Mouse (Mus musculus) brain, embryonic 14.5 days (tissue): ENCODE data around the gene Ttc41. TPM values are rescaled to one million over a fixed set of nuclear protein-coding genes. Genes with fewer than 3 reads are reported as not detected.
A peak's percentile ranks its signal among the peaks of the same experiment; 100 is the strongest.

Source experiments
- DNase-seq: peaks from one replicate; pipeline ENCODE4 v3.0.0-alpha.2; 2011; ENCODE audit warnings: low read depth
- CTCF ChIP-seq: fragments of 200-500 bp; IDR thresholded peaks from 2 replicates; pipeline ENCODE4 v1.5.1; 2012; ENCODE audit warnings: inconsistent platforms, mild to moderate bottlenecking, moderate library complexity, borderline replicate concordance; ENCODE audit not compliant: insufficient read depth, insufficient read length; ENCODE audit errors: extremely low read depth
- POLR2A ChIP-seq: fragments of 200-500 bp; IDR thresholded peaks from 2 replicates; pipeline ENCODE4 v1.6.1; 2012; ENCODE audit warnings: mild to moderate bottlenecking, inconsistent platforms, borderline replicate concordance; ENCODE audit not compliant: poor library complexity, insufficient read depth, insufficient read length, severe bottlenecking; ENCODE audit errors: extremely low read depth
- polyA plus RNA-seq: library from polyadenylated mRNA; depleted of rRNA; stranded (reverse); fragments of >200 nt; gene quantifications from 2 replicates; pipeline ENCODE4 v1.2.3, GENCODE M21; 2012

Gene Ttc41
- polyA plus RNA-seq, 1 experiment: 2.7 TPM

- TF ChIP-seq CTCF (no peak), POLR2A (no peak)
- peak; percentile 71 for DNase-seq
Measured at GRCm38 (mm10) chr10:86761722-86762383, 56.2 kb downstream of the Ttc41 start.

DNA sequence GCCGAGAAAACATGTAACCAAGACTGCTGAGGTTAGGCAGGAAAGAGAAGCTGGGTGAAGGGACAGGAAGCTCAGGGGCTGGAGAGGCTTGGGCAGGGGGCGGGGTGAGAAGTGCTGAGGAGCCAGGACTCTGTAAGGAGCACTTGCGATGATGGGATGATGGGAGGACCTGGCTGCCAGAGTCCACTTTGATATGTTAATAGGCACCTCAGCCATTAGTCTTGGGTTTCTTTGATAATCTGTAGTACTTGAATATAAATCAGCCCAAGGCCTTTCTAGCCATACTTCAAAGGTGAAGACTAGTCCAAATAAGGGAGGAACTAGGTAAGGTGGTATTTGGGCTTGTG is 56.7 kb downstream of the Ttc41 start:
- DNase-seq: no peak
- TF ChIP-seq CTCF (no peak), POLR2A (no peak)

DNA sequence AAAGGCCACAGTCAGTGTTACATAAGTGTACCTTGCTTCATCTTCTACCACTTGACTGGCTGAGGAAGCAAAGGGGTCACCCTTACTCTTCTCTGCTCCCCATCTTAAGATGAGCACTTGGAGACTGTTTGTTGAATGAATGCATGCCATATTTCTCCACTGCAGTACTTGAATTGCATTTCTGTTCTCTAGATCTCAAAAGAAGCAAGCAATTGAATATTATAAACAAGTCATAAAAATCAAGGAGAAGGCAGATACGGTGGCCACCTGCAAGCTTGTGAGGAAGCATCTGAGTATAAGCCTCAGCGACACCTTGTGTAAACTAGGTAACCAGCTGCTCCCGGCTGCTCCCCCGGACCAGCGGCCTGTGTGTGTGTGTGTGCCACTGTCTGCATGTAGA is 58.1 kb downstream of the Ttc41 start, which contains the start of gene Gm49358:
Gene Gm49358 (plus strand): TSS at position 301 of the 400 bp plus-strand sequence.
- no peak for TF ChIP-seq POLR2A
- no peak for TF ChIP-seq CTCF
- no peak for DNase-seq

DNA sequence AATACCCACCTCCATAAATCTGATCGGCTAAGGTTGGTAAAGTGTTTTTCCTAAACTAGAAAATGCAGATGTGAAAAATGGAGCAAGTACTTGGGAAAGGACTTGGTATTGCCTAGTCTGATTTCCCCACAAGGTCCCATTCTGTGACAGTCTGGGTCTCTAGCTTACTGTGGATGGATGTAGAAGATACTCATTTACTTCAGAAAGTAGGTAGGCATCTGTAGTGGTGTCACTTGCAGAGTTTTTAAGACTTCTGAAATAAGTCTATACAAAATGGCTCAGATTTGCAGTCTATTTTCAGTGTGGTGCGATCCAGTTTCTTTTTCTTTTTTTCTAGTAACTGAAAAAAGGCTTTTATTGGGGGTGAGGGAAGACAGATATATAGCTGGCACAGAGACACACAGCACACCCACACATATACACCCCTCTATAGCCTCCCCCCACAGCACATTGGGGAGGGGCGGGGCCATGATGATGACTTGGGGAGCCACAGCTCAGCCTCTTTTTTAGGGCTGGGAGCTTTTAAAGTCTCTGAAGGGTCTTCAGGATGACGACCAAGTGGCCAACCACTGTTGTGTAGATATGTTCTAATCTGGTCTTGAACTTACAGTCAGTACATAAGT is 59.8 kb downstream of the Ttc41 start:
- TF ChIP-seq CTCF (no peak), POLR2A (no peak)
- DNase-seq: no peak

GRCm38 (mm10) chr10:86769216-86769615 is 63.6 kb downstream of the Ttc41 start:
- TF ChIP-seq CTCF: no peak
- no peak for TF ChIP-seq POLR2A
- no peak for DNase-seq

- TF ChIP-seq POLR2A (no peak), CTCF (no peak)
Measured at GRCm38 (mm10) chr10:86769797-86770196, 64.2 kb downstream of the Ttc41 start.

DNA sequence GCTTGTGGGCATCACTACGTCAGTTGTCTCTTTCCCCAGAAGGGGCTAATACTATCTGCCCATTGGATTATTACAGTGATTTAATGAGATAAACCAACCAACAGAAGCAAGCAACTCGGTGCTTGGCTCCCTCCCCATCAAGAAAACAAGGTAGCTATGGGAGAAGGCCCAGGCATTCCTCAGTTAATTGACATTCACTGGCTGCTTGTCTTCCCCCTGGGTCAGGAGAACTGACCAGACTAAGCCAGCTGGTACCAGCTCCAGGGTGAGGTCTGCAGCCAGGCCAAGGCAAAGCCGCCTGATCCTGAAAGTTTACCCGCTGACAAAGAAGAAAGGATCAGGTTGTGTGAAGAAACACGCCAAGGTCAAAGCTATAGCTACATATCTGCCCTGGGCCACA is 66.1 kb downstream of the Ttc41 start:
- TF ChIP-seq CTCF (no peak), POLR2A (no peak)
- DNase-seq: no peak

More at GRCm38 (mm10) chr10:86769797-86770196, 64.2 kb downstream of the Ttc41 start:
- peak; percentile 80 for DNase-seq

GRCm38 (mm10) chr10:86772231-86772631 is 66.6 kb downstream of the Ttc41 start:
- TF ChIP-seq POLR2A: no peak
- no peak for TF ChIP-seq CTCF
- DNase-seq: peak; percentile 50

GRCm38 (mm10) chr10:86773360-86773759 is 67.7 kb downstream of the Ttc41 start:
- no peak for TF ChIP-seq POLR2A
- TF ChIP-seq CTCF: no peak
- DNase-seq: no peak

GRCm38 (mm10) chr10:86776281-86776680 is 70.7 kb downstream of the Ttc41 start:
- TF ChIP-seq POLR2A (no peak), CTCF (no peak)
- DNase-seq: no peak

DNA sequence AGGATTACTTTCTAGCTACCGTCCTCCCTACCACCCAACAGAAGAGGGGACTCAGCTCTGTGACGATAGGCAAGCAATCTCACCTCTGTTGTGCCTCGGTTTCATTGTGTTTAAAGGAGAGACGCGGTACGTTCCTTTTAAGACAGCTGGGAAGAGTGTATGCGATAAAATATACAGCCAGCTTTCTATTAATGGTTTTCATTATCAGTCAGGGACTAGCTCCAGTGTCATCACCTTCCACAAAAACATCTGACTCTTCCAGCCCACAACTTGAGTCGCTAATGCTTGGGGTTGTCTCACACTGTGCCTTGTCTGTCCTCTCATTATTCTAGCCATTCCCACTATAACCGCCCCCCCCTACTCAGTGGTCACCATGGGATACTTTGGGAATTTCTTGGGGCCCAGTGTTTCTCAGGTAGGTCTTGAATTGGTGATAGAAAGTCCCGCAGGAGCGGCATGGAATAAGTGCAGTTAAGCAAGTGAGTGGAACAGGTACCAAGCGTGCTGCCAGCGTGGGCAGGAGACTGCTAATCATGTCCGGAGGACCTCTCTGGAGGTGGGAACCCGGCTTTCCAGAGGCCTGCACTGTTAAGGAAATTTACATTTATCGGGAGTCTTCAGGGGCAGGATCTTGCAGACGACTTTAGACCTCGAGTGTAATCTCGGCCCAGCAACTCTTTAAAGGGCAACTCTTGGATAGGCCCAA is 72.2 kb downstream of the Ttc41 start:
- TF ChIP-seq CTCF: no peak
- TF ChIP-seq POLR2A: no peak
- no peak for DNase-seq
